Mouse (Mus musculus) thymus, postnatal 10 days (tissue): ENCODE results near the gene Hsd17b2.
"Not testable (repeated sequence)": the region's sequence is repeated elsewhere in the genome, so short reads cannot be mapped to it uniquely, and the experiment has no call there.

Source experiments
- DNase-seq, 2 experiments: peaks; one replicate each; pipeline ENCODE4 v3.0.0; 2021; ENCODE audit warnings: low spot score in 2 of 2

Hsd17b2 gene

GRCm38 (mm10) chr8:117714604-117715003 is 12.9 kb downstream of the Hsd17b2 start:
- DNase-seq, result no peak

- no peak for DNase-seq
These were observed 14.2 kb downstream of the Hsd17b2 start for GRCm38 (mm10) chr8:117715896-117716295.

DNA sequence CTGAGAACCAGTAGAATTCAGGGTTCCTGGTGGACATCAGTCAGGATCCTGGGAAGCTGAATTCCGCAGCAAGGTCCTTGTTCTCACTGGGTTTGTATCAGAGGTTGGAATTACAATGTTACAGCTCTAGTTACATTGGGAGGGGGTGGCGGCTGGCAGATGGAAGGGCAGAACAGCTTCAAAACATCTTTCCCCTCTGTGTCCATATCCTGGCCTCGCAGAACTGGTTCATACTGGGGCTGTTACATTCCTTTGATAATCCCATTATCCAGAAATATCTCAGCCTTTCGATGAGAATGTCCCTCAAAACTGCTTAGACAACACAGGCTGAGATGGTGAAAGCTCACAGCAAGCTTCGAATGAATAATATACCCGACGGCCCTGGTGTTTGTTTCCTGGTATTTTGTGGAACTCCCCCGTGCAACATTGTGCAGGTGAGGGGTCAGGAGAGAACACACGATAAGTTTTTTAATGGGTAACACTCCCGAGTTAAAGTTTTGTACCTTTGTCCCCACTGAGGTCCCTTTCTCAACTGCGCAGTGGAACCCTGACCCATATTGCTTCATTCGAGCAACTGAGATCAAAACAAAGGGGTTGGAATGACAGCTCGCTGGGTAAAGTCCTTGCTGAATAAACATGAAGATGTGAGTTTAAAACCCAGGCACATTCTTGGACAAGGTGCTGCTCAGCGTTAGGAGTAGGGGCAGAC is 16.6 kb downstream of the Hsd17b2 start:
- DNase-seq, result no peak

- no peak for DNase-seq
These were observed 24.8 kb downstream of the Hsd17b2 start for GRCm38 (mm10) chr8:117726467-117726866.

- DNase-seq, result no peak
These were observed 25.9 kb downstream of the Hsd17b2 start for GRCm38 (mm10) chr8:117727561-117727960.

DNA sequence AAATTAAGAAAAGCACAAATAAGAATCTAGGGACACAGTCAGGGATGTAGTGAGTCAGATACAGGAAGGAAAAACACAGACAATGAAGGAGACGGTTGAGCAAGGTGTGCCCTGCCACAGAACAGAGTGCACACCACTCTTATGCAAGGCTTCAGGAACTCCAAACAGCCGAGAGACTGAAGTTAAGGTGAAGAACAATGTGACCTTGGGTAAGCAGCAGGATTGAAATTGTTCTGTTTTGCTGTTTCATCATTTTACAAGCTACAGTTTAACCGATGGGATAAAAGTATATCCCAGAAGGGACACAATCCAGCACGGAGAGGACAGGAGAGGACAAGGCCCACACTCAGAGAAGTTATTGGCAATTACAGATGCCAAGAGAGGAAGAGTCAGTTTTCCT is 26.5 kb downstream of the Hsd17b2 start:
- DNase-seq, result no peak

DNA sequence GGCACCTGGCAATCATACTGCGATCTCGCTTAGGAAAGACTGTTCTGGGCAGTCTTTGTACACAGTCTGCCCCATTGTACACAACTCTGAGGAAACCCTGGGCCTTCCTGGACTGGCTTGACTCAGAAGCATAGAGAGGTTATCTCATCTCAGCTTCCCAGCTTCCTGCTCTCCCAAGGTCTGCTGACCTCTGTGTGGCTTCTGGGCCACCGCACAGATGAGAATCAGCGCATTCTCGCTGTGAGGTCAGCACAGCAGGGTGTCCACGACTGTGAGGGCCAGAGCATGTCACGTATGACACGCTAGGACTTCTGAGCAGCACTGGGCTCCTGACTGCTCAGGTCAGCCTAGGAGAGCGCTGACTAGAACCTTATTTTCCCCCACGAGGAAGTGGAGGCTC is 29.3 kb downstream of the Hsd17b2 start:
- no peak for DNase-seq

- DNase-seq, result no peak
These were observed 35.0 kb downstream of the Hsd17b2 start for GRCm38 (mm10) chr8:117736657-117737175.

DNA sequence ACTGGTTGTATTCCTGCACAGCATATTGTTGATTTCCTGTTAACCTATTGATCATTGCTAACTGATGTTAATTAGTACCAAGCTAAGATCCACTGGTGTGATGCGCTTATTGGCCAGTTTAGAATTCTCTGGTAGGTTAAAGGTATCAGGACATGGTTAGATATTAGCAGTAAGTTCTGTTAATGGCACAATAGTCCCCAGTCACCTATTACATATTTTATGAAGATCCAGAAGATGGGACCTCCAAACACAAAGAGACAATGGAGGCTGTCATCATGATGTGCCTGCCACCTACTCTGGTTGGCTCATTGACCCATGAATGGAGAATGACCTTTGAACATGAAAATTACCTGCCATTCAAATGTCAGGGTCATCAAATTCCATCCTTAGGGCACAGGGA is 36.5 kb downstream of the Hsd17b2 start:
- DNase-seq, result not testable (repeated sequence)

DNA sequence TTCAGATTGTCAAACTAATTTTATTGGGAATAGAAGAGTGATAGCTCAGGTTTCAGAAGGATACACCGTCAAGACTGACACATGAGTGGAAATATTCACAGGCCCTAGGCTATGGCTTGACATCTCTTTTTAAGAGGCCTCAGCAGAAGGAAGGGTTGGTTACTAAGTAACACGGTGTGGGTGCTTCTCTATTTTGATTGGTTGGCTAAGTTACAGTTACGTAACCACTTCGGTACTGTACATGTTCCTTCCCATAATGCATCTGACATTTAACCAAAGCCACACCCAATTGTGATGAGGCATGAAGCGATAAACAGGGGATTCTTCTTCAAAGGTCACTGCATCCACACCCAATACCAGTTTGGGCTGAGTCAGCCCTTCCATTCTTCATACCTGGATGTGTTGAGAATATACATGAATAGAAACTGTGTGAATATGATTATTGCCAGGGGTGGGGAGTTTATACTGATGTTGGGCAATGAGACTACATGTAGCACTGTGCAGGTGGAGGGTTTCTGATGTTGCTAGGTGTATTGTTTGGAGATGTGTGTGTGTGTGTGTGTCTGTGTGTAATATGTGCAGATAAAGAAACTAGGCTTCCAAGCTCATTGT is 38.8 kb downstream of the Hsd17b2 start:
- DNase-seq, result no peak

DNA sequence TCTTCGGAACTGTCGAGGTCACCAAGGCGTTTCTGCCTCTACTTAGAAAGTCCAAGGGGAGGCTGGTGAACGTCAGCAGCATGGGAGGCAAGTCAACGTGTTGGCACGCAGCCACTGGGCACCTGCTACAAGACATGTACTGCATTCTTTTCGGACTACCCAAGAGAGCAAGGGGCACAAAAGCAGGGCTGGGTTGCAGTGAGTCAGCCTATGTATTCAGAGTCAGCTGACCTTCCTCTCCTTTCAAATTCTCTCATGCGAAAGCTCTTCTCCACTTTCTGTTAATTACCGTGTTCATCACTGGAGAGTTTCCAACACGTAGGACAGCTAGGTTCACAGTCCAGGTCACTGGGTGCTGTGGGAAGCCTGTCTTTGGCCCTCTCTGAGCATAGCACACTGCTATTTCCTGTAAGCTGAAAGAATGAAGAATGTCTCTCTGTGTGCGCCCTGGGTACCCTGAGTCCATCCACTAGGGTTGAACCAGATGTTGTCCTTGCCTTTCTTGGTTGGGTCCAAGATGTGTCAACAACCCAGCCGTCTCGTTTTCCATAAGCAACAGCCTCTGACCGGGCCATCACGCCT is 40.8 kb downstream of the Hsd17b2 start:
- no peak for DNase-seq

- no peak for DNase-seq
These were observed 44.9 kb downstream of the Hsd17b2 start for GRCm38 (mm10) chr8:117746651-117747050.

DNA sequence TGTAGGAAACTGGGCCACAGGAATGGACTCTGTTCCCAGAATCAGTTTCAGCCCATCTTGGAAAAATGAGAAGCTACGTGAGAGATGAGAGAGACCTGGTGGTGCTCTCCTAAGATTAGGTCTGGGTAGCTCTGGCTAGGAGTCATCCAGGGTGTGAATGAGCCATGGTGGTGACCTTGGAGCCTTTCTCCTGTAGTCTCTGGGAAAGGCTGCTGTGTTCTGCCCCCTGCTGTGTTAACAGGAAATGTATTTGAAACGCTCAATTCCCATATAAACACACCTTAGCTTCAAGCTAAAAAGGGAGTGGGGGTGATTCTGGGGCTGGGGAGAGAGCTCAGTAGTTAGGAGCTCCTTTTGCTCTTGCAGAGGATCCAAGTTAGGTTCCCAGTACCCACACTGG is 45.7 kb downstream of the Hsd17b2 start:
- no peak for DNase-seq

- DNase-seq, result no peak
These were observed 46.4 kb downstream of the Hsd17b2 start for GRCm38 (mm10) chr8:117747886-117748730.

GRCm38 (mm10) chr8:117749436-117749835 is 47.7 kb downstream of the Hsd17b2 start:
- DNase-seq, result no peak

GRCm38 (mm10) chr8:117757900-117758299 is 56.2 kb downstream of the Hsd17b2 start:
- no peak for DNase-seq

DNA sequence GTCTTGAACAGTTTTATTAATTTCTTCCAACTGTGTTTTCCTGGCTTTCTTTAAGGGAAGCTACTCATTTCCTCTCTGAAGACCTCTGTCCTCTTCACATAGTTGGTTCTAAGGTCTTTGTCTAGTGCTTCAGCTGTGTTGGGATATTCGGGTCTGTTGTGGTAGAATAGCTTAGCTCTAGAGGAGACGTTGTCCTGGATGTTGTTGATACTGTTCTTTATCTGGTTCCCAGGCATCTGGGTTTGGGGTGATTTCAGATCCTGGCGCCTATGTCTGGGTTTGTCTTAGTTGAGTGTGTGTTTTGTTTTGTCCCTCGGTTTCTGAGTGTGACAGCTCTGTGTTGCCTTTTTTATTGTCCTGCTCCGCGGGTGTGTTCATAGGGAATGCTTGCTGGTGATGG is 61.1 kb downstream of the Hsd17b2 start:
- no peak for DNase-seq

DNA sequence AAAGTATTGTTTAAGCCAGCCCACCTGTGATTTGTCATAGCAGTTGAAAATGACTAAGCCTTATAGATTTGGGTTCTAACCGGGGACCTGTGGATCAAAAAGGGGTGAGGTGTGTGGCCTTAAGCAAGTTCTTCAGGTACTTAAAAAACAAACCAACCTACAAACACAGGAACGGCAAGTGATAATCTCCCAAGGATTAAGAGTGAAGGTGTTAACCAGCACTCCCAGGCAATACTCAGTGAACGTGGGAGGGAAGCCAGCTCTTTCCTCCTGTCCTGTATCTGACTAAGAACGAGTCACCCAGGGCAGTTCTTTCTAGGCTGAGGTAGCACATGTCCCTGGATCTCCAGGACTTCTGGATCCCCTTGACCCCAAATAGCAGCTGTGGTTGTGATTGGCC is 62.9 kb downstream of the Hsd17b2 start:
- DNase-seq, result no peak

DNA sequence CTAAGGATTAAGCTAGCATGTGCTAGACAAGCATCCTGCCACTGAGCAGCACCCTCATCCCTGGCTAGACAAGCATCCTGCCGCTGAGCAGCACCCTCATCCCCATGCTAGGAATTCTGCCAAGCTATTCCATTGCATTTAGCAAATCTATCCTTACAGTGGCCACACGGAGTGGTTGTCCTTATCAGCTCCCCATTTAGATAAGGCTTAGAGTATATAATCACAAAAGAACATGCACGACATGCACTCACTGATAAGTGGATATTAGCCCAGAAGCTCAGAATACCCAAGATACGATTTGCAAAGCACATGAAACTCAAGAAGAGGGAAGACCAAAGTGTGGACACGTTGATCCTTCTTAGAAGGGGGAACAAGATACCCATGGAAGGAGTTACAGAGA is 64.2 kb downstream of the Hsd17b2 start:
- DNase-seq, result no peak

- no peak for DNase-seq
These were observed 67.3 kb downstream of the Hsd17b2 start for GRCm38 (mm10) chr8:117768971-117769370.

- DNase-seq, result no peak
These were observed 69.6 kb downstream of the Hsd17b2 start for GRCm38 (mm10) chr8:117771115-117771836.
